Mouse (Mus musculus) ovary, adult 18-20 months (tissue): ENCODE measurements around the gene Lbx1.

ENCODE experiments used
- DNase-seq: peaks from one replicate; pipeline ENCODE4 v3.0.0; 2022; ENCODE audit warnings: low spot score, mixed read lengths

The Lbx1 gene

DNA sequence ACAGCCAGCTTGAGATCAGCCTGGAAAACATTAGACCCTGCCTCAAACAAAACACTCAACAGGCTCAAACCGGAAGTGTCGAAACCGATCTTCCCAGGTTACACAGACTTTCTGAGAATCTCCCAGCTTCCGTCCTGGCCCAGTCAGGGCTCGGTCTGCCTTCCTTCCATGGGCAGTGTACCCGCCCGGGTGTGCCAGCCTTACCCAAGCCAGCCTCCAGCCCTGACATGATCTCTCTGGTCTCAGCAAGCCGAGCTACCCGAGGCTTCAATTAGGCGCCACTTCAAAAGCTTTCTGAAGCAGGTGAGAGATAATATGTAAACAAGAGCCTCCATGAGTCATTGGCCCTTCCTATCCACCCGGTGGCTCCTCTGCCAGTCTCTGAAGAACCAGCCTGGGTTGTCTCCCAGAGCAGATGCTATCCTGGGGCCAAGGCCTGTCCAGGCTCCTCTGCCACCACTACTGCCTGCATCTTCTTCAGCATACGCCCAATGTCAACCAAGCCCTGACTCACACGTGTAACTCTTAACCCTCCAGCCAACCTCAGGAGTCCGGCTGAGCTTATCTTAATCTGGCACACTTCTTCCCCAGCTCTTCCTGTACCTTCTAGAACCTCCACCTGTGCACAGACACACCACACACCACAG lies 25.7 kb downstream of the Lbx1 start:
- no peak for DNase-seq

DNA sequence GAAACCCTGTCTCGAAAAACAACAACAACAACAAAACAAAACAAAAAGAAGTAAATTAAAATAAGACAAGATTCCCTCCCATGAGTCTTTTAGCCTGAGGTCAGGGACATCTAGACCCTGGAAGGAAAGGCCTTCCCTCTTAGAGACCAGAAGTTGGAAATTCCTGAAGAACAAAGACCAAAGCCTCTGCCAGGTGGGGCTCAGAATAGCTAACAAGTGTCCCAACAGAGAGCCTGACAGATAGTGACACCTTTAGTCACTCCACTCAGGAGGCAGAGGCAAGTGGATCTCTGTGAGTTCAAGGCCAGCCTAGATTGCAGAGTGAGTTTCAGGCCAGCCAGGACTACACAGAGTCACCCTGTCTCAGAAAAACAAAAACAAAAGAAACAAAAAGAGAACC lies 26.4 kb downstream of the Lbx1 start:
- no peak for DNase-seq

DNA sequence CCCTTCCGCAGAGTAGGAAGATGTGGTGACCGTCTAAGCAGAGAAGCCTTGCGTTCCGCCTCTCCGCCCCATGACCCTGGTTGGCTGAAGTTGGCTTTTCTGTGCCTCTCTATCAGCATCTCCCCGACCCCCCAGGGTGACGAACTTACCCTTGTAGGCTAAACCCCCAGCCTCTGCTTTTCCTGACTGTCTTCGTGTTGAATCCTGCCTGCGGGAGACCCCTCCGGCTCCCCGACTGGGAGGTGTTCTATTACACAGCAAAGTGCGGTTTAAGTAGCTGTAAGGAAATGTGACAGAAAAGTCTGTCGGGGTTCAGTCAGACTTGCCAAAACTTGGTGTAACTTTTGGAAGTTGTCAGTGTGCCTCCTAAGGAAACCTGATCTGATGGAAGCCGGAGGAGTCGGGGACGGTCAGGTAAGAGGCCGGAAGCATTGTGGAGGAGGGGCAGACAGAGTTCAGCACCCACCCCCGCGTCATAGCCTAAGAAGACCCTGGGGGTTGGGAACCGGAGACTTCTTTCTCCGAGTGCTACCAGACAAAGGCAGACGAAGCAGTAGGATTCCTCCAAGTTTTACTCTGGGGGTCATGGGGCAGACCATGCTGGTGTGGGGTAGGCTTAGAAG lies 27.1 kb downstream of the Lbx1 start:
- no peak for DNase-seq

DNA sequence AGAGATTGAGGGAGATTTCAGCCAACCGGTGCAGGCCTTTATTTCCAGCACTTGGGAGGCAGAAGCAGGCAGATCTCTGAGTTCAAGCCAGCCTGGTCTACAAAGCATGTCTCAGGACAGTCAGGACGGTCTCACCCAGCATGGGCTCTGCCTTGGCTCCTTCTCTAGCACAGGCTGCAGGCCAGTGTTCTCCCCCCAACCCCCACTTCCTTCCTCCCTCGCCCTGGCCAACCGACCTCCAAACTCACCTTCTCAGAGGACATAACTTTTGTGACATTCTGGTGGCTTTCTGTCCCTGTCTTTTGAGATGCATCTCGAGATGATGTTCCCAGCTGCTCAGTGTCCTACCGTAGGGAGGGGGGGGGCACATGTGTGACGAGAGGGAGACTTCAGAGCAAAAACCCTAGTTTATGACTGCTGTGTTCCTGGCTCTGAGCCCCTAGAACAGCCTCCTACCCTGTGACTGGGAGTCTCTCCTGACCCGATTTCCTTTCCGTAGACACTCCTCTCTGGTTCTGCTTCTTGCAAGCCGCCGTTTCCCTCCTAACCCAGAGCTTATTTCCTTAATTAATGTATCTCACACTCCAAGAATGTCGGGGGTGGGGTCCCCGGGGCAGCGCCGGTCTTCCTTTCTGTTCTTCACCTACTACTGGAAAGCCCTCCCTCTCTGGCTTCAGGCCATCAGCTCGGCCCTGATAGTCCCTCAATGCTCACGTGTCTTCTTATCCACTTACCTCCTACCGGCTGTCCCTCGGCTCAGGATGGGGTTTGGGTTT lies 27.8 kb downstream of the Lbx1 start:
- DNase-seq = no peak

DNA sequence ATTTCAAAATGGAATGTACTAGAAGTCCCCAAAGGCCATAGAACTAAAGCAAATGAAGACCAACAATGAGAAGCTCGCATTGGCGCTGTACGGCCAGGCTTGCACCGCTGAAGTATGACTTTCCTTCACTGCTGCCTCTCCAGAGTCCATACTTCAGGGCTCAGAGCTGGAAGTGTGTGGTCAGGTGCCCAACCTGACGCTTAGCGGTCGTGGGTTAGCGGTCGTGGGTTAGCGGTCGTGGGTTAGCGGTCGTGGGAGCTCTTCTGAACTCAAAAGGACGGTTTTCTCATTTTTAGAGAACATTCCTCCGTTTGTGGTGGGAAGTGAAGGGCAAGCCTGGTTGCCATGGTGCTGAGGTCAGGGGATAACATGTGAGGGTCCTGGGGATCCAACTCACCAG lies 28.5 kb downstream of the Lbx1 start:
- DNase-seq = no peak

DNA sequence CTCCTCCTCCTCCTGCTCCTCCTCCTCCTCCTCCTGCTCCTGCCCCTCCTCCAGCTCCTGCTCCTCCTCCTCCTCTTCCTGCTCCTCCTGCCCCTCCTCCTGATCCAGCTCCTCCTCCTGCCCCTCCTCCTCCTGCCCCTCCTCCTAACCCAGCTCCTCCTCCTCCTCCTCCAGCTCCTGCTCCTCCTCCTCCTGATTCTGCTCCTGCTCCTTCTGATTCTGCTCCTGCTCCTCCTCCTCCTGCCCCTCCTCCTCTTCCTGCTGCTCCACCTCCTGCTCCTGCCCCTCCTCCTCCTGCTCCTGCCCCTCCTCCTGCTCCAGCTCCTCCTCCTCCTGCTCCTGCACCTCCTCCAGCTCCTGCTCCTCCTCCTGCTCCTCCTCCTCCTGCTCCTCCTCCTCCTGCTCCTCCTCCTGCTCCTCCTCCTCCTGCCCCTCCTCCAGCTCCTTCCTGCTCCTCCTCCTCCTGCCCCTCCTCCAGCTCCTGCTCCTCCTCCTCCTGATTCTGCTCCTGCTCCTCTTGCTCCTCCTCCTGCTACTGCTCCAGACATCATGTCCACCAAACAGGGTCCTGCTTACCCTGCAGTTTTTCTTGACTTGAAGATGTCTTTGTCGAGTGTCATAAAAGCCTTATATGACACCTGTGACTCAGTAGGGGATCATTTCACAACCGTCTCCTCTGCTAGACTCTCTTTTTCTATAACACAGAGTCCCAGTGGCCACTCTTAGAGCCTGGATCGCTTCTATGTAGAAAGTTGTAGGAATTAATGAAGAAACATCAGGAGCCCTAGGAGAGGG lies 30.1 kb downstream of the Lbx1 start:
- no peak for DNase-seq

DNA sequence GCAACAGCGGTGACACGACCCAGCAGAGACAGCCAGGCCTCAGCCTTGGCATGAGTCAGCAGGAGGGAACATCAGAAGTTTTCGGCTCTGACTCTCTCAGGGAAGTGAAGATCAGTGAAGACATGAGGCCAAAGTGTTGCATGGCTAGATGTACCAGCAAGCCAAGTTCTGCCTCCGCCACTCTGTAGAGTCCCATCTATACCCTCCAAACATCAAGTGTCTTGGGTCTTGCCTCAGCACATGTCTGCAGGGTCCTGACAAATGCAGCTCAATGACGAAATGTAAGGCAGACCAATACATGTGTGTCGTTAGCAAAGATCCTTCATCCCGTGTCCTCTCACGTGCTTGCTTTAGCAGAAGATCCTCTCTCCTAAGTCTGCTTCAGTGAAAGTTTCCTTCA lies 38.6 kb downstream of the Lbx1 start:
- no peak for DNase-seq

DNA sequence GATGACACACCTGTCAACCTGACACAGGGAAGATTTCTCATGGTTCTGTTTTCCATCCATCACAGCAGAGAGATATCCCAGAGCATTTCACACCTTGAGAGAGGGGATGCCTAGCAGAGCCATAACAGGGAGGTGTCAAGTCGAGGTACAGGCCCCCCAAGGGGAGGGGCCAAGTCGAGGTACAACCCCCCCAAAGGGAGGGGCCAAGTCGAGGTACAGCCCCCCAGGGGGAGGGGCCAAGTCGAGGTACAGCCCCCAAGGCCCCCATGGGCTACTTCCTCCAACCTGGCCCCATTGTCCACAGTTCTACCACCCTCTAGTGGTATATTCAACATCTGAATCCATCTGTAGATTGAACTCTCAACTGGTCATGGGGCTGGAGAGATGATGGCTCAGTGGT lies 41.0 kb downstream of the Lbx1 start:
- no peak for DNase-seq
